Mouse (Mus musculus) lung, adult 2 months (tissue): ENCODE measurements around the gene Nme7. TPM values are rescaled to one million over a fixed set of nuclear protein-coding genes. Genes with fewer than 3 reads are reported as not detected.
A peak's percentile ranks its signal among the peaks of the same experiment; 100 is the strongest.

Source experiments
- DNase-seq: peaks from one replicate; pipeline ENCODE4 v3.0.0; 2022
- H3K4me1 ChIP-seq: fragments of 200-500 bp; 2 replicates; pipeline ENCODE4 v1.6.1; 2011; ENCODE audit warnings: low read length; ENCODE audit not compliant: control insufficient read depth, insufficient read depth
- H3K4me3 ChIP-seq: fragments of 200-500 bp; replicated peaks from 2 replicates; pipeline ENCODE3; 2011; ENCODE audit warnings: low read depth, mild to moderate bottlenecking, control low read depth, low read length; ENCODE audit errors: extremely low read depth
- CTCF ChIP-seq: fragments of 200-500 bp; IDR thresholded peaks from 2 replicates; pipeline ENCODE4 v1.5.1; 2011; ENCODE audit warnings: mild to moderate bottlenecking, low read length, control low read depth; ENCODE audit not compliant: insufficient read depth
- POLR2A ChIP-seq: fragments of 200-500 bp; IDR thresholded peaks from 2 replicates; pipeline ENCODE4 v1.6.1; 2011; ENCODE audit warnings: low read depth, mild to moderate bottlenecking, control low read depth, low read length, borderline replicate concordance; ENCODE audit errors: extremely low read depth
- WGBS: fragments of 180-500 bp; shearing (Covaris S2); methylation state at CpG from one replicate; pipeline ENCODE4 v1.1.7; 2018; 5-methylcytosine and 5-hydroxymethylcytosine counted together
- polyA plus RNA-seq: library from polyadenylated mRNA; depleted of rRNA; stranded (reverse); fragments of >200 nt; gene quantifications from 2 replicates; pipeline ENCODE4 v1.2.3, GENCODE M21; 2012

Nme7 gene
- polyA plus RNA-seq, 1 experiment: 5.0 TPM

DNA sequence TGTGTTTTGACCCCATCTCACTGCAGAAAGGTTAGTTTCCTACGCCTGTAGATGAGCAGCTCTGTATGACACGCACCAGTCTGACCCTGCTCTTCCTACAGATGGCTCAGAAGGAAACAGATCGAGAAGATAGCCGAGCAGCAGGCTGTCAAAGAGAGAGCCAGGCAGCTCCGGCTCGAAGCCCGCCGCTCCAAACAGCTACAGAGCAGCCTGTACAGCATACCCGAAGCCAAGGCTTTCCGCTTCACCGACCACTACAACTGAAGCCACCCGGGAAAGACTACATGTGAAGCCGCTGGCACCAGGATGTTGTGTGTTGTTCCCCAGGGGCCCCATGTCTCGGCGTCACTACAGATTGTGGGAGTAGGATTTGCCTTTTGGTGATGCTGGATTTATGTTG is 16.5 kb upstream of the Nme7 start:
- TF ChIP-seq CTCF: no peak
- TF ChIP-seq POLR2A: no peak
- H3K4me1 ChIP-seq: no peaks in the 10 kb centered on the region
- WGBS: 63% methylated on average over 15 of the region's 15 CpGs
- H3K4me3 ChIP-seq: no peak overlapping the region
- no peak for DNase-seq

DNA sequence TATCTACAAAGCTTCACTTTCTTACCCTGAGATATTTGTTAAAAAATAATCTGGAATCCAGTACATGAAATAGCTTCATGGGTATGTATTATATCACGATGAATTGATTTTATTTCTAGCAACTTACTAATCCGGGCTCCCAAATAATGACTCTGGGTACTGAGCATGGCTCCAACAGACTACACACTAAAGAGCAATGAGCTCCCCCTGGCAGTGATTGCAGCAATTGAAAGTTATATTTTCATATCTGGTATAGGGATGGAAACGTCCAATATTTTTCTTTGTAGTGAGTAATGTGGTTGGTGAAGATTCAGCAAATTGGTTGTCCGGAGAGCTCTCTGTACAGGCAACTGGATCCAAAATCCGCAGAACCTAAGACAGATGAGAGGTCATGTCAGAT is 11.9 kb upstream of the Nme7 start:
- H3K4me3 ChIP-seq: no peak overlapping the region
- no peaks in the 10 kb centered on the region for H3K4me1 ChIP-seq
- no peak for DNase-seq
- TF ChIP-seq CTCF (no peak), POLR2A (no peak)
- 81% methylated on average over 5 of the region's 5 CpGs for WGBS

DNA sequence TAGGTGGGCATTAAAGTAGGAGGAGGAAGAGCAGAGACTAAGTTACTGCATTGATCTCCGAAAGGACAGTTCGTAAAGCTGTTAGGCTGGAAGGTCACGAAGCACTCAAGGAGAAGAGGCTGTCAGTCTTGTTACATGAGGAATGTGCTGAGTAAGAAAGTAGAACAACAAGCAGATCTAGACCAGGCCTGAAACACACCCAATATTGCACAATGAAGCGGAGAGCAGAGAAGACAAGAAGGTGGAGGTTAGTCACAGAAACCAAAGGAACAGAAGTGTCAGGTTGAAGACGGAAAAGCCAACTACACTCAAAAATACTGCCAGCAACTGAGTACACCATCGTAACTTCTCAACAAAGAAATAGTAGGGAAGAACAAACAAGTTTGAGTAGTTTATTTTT is 9.8 kb upstream of the Nme7 start:
- Histone ChIP-seq H3K4me3 (no peak overlapping the region), H3K4me1 (no peaks in the 10 kb centered on the region)
- DNase-seq: no peak
- 76% methylated on average over 6 of the region's 6 CpGs for WGBS
- no peak for TF ChIP-seq POLR2A
- no peak for TF ChIP-seq CTCF

DNA sequence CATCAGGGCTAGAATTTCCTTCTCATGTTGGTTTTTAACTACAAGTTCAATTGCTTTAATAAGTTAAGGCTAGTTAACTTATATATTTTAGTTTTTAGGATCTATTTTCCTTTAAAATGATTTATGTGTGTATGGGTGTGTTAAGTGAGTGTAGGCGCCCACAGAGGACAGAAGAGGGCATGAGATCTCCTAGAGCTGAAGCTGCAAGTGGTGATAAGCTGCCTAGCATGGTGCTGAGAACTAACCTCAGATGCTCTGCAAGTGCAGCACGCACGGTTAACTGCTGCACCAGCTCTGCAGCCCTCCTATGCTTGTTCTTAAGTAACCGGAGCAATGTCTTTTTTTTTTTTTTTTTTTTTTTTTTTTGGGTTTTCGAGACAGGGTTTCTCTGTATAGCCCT is 7.4 kb upstream of the Nme7 start:
- Histone ChIP-seq H3K4me3 (no peak overlapping the region), H3K4me1 (no peaks in the 10 kb centered on the region)
- WGBS: 92% methylated on average over 4 of the region's 5 CpGs
- TF ChIP-seq CTCF: no peak
- no peak for TF ChIP-seq POLR2A
- DNase-seq: no peak

DNA sequence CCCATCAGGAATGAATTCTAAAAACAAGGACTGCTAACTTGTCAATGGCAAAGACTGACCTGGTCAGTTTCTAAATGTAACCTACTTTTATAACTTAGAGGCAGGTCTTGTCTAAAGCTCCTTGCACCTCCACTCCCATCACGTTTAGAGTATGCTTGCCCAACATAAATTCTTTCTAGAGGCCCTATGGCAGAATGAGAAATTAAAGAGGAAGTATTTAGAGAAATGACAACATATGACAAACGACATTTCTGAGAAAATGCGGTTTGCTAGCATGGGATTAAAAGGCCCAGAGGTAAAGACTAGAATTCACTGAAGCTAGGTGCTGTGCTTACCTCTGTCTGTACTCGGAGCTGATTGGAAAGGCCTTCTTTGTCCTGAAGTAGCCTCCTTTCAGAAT is 2.0 kb upstream of the Nme7 start:
- Histone ChIP-seq H3K4me3 (no peak overlapping the region), H3K4me1 (no peaks in the 10 kb centered on the region)
- no peak for TF ChIP-seq CTCF
- no peak for TF ChIP-seq POLR2A
- WGBS: 72% methylated on average over 4 of the region's 4 CpGs
- DNase-seq: no peak

DNA sequence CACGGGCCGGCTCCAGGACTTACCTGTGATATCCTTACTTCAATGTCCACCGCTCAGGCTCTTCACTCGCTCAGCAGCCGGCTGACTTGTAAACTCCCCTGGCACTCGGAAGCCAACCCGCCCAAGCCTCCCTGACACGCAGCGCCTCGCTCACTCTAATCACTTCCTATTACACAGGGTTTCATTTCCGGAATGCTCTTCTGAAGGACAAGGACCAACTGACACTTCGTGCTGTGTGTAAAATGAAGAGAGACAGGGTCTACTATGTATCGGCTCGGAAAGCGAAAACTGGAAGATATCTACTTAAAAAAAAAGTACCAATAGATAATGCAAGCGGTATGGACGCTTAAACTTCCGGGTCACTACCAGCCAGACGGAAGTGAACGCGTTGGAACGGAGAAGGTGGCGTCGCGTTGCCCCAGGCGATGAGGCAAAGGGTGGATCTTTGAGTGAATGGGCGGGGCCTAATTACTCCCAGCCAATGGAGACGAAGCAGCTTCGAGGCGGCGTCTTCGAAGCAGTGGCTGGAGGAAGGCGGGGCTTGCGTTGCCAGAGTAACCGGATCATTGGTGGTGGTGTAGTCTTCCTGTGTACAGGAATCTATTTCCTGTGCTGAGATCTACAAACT is 3.3 kb downstream of the Nme7 start, which contains the start of gene Blzf1:
TSS of gene Blzf1 (minus strand) at position 366 of the 628 bp plus-strand sequence.
- peak within 1 kb of the TSS; percentile 67 for H3K4me3 ChIP-seq
- WGBS: under 1% methylated on average over 35 of the region's 35 CpGs
- no peak for TF ChIP-seq CTCF
- TF ChIP-seq POLR2A: peak; percentile 75; the same call in 1 of the 2 replicates

DNA sequence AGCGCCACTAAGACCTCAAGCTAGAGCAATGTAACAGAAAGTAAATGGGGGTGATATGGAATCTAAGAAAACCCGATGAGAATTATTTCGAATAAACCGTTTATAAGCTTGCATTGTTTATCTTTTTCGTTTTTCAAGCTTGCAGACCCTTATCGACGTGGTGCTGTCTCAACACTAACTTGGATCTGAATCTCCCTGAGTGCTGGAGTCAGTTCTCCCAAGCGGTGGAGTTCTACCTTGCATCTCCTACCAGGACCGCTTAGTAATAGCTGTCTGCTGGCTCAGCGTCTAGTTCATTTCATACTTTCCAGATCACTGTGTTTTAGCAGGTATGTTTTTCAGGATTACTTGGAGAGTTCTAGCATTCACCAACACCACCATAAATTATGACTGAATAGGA is 4.0 kb downstream of the Nme7 start:
- Histone ChIP-seq H3K4me3 (peak overlapping the region; percentile 67), H3K4me1 (0 out of 2 replicates have a peak, but pooled peaks cover 3% of the 10 kb centered on the region)
- WGBS: 8% methylated on average over 10 of the region's 10 CpGs
- DNase-seq: no peak
- TF ChIP-seq CTCF: no peak
- TF ChIP-seq POLR2A: no peak

More for the DNA sequence above, 3.3 kb downstream of the Nme7 start, which contains the start of gene Blzf1:
- H3K4me1 ChIP-seq: 0 out of 2 replicates have a peak, but pooled peaks cover 3% of the 10 kb centered on the region
- peak; percentile 94 for DNase-seq

DNA sequence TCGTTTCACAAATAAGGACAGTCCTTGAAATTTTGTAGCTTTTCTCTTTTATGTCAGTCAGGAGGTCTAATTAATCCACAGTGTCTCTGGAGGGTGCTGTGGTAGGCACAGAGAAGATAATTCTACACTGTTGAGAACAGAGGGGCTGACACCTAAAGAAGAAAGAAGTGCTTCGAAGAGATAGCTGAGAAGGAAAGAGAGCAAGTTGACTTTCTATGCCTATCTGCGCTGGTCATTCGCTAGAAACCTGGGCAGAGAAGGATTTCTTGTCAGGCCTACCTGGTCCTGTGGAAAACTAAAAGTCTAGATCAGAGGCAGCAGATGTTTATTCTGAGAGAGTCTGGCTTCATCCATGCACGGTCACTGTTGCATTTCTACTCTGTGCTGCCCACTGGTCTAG is 10.2 kb downstream of the Nme7 start:
- Histone ChIP-seq H3K4me3 (no peak overlapping the region), H3K4me1 (no peaks in the 10 kb centered on the region)
- TF ChIP-seq CTCF (no peak), POLR2A (no peak)
- DNase-seq: no peak
- 86% methylated on average over 5 of the region's 5 CpGs for WGBS

DNA sequence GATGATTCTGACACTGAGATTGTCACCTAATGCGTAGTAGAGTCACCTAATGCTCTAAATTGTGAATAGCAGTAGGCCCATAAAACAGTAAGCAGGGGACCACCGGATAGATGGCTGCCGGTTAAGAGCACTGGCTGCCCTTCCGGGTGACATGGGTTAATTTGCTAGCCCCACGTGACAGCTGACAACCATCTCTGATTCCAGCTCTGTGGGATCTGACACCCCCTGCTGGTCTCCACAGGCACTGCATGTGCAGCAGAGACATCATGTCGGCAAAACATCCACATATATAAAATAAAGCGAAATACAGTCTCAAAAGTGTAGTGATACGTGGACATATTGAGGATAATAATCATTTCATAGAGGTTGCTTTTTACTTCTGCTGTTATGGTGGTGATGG is 11.3 kb downstream of the Nme7 start:
- Histone ChIP-seq H3K4me3 (no peak overlapping the region), H3K4me1 (no peaks in the 10 kb centered on the region)
- no peak for DNase-seq
- TF ChIP-seq CTCF (peak; percentile 72), POLR2A (no peak)
- WGBS: 75% methylated on average over 8 of the region's 8 CpGs

DNA sequence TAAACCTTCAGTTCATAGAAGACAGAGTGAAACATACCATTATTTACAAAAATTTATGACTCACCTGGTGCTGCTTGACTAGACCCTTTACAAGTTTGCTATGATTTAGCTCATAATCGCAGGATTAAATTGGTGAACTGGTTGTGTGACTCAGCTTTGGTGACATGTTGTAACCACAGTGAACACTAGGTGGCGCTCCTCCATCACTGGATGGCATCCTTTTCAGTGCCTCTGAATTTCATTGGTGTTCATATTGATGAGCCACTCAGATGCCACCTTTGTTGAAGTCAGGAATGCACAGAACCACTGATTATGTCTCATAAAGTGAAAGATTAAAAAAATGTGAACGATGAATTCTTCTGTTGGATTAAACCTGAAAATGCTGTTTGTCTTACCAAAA is 12.8 kb downstream of the Nme7 start:
- peak; percentile 68 for DNase-seq
- TF ChIP-seq POLR2A: no peak
- TF ChIP-seq CTCF: peak; percentile 63; the same call in 1 of the 2 replicates

DNA sequence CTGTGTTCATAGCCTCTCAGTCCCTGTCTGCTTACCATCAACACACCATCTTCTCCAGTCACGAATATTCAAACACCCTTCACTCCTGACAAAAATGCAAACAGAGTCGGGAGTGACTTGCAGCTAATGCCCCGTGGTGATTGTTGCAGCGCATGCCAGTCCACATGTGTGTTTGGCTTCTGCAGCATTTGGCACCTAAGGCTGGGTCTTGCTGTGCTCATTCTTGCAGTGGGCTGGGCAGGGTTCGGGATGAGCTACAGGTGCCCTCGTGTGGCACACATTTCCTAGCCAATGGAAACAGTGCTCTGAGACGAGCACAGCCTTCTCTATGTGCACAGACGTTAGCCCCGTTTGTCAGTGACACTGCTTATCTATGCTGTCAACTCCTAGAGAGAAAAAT is 13.3 kb downstream of the Nme7 start:
- H3K4me1 ChIP-seq: peaks cover 2% of the 10 kb centered on the region; the same call in 1 of the 2 replicates
- H3K4me3 ChIP-seq: no peak overlapping the region
- WGBS: 65% methylated on average over 9 of the region's 9 CpGs
- DNase-seq: no peak
- TF ChIP-seq POLR2A (no peak), CTCF (no peak)

More for the DNA sequence above, 12.8 kb downstream of the Nme7 start:
- Histone ChIP-seq H3K4me1 (no peaks in the 10 kb centered on the region), H3K4me3 (no peak overlapping the region)
- whole genome bisulfite sequencing: 28% methylated on average over 3 of the region's 3 CpGs
